Mouse (Mus musculus) skeletal muscle tissue, adult 2 months (tissue): ENCODE results near the gene Kncn.

ENCODE experiments used
- DNase-seq: peaks from one replicate; pipeline ENCODE4 v3.0.0-alpha.2; 2012; ENCODE audit warnings: low read depth, low spot score

Gene Kncn

DNA sequence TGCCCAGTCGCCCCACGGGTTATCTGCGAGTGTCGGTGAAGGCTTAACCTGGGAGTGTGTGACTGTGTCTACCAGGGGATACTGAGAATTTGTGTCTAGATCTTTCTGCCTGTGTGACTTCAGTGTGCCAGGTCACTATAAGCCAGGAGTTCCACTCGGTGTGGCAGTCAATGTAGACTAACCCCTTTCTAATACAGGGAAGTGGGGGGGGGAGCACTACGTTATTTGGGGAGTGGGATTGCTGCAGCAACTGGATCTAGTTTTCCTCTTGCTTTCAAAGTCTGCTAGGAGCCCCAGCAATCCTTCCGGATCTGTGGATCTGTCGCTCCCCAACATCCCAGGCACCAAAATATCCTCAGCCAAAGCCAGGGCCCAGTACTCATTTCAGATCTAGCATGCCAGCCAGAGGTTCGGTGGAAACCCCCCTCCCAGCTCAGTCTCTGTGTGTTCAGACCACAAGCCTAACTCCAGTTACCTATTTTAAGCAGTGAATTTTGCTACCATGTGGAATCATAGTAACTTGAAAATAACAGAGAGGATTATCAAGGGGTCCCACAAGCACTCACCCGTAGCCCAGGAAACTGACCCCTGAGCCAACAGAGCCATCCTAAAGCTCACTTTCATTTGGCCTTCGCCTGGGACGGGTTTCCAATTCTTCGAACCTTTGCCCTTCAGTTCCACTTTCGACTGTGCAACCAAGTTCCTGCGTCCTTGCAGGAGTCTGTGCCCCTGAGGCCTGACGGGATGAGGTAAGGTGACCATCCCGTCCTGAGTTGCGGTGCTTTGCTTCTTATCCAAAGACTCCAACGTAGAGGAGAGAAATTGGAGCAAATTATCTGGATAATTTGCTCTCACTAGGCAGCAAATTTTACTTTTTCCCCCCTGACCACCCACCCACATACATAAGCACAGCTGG lies 53.1 kb downstream of the Kncn start:
- DNase-seq = no peak

DNA sequence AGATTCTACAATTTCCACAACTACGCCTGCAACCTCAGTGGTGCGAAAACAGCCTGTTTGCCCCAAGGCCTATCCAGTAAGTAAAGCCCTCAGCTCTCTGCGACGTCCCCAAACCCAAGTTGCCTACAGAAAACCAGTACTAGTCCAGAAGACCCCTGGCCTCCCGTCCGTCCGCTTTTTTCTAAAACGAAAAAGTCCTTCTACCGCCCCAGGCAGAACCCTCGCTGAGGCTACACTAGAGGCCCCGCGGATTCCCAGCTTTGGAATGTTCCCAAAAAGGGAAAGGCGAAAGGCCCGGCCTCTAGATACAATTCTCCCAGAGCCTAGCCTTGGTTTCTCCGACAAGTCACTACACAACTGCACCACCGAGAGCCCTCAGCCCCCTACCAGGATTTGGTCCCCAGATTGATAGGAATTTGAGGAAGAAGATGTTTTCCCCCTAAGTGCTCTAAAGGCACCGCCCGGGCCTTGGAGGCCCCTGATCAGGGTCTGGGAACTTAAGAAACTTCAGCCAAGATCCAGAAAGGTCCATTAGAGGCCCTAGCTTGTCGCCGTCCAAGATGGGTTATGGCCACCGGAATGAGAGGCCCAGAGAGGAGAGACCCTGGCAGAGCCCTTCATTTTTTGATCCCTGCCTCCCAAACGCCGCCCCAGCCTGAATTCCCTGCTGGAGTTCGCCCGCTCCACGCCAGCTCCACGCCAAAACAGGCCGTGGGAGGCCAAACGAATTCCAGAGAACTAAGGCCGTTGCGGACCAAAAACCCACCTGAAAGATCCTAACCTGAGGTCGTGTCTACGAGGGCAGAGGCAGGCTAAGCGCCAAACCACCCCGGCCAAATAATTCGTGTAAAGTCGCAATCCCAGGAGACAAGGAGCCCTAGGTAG lies 54.3 kb downstream of the Kncn start:
- no peak for DNase-seq
